27 mouse cellular contexts compared by ENCODE assay signal in genomic region chr6:88644786-88645185, GRCm38 (mm10). TPM values are rescaled to one million over a fixed set of nuclear protein-coding genes. Genes with fewer than 3 reads are reported as not detected.
"Had no signal": no experiment of that assay in that cellular context is flagged by ENCODE, and none has a peak within 500 bp of the region (broad histone marks: within the 10 kb centered on the region; RNA-seq: fewer than 3 reads in every experiment).

No protein-coding gene starts in this region.

- H3K9me3 ChIP-seq: heart, embryonic 13.5 days; heart, embryonic 15.5 days; hindbrain, embryonic 13.5 days; hindbrain, embryonic 15.5 days; intestine, embryonic 15.5 days; kidney, embryonic 15.5 days; limb, embryonic 13.5 days; limb, embryonic 15.5 days; liver, embryonic 12.5 days had no signal

- H3K36me3 ChIP-seq: heart, embryonic 13.5 days; heart, embryonic 15.5 days; hindbrain, embryonic 13.5 days; hindbrain, embryonic 15.5 days; intestine, embryonic 15.5 days; kidney, embryonic 15.5 days; limb, embryonic 13.5 days; limb, embryonic 15.5 days; liver, embryonic 12.5 days had no signal

- H3K4me1 ChIP-seq: intestine, embryonic 15.5 days; limb, embryonic 15.5 days had no signal

- H3K9ac ChIP-seq: heart, embryonic 13.5 days; heart, embryonic 15.5 days; hindbrain, embryonic 13.5 days; hindbrain, embryonic 15.5 days; intestine, embryonic 15.5 days; kidney, embryonic 15.5 days; limb, embryonic 13.5 days; limb, embryonic 15.5 days; liver, embryonic 12.5 days; liver, embryonic 14.5 days had no signal

- DNase-seq: gastrocnemius, postnatal 14 days; gastrocnemius, postnatal 36 days; heart, adult 2 months; heart, postnatal 14 days; heart, postnatal 36 days; kidney, adult 11 months; kidney, adult 2 months; kidney, adult 9 months; kidney, postnatal 14 days; kidney, postnatal 36 days; layer of hippocampus, adult 9-11 months; layer of hippocampus, postnatal 36 days; left cerebral cortex, postnatal 4 days had no signal

- H3K27ac ChIP-seq: heart, adult 2 months; heart, embryonic 13.5 days; heart, embryonic 15.5 days; hindbrain, embryonic 13.5 days; hindbrain, embryonic 15.5 days; hindbrain, postnatal 0 days; intestine, embryonic 15.5 days; kidney, embryonic 15.5 days; kidney, postnatal 0 days; limb, embryonic 13.5 days; limb, embryonic 15.5 days; liver, embryonic 12.5 days; liver, embryonic 14.5 days had no signal

- H3K4me2 ChIP-seq: heart, embryonic 13.5 days; heart, embryonic 15.5 days; hindbrain, embryonic 13.5 days; hindbrain, embryonic 15.5 days; intestine, embryonic 15.5 days; kidney, embryonic 15.5 days; limb, embryonic 13.5 days; limb, embryonic 15.5 days; liver, embryonic 12.5 days had no signal

- H3K4me3 ChIP-seq: heart, adult 2 months; heart, embryonic 13.5 days; heart, embryonic 15.5 days; hindbrain, embryonic 13.5 days; hindbrain, embryonic 15.5 days; intestine, embryonic 15.5 days; kidney, embryonic 15.5 days; limb, embryonic 13.5 days; limb, embryonic 15.5 days; liver, embryonic 12.5 days had no signal

- ATAC-seq: hindbrain, postnatal 0 days; intestine, embryonic 15.5 days; liver, embryonic 12.5 days had no signal

- H3K27me3 ChIP-seq: heart, embryonic 13.5 days; heart, embryonic 15.5 days; hindbrain, embryonic 13.5 days; hindbrain, embryonic 15.5 days; intestine, embryonic 15.5 days; kidney, embryonic 15.5 days; limb, embryonic 13.5 days; limb, embryonic 15.5 days; liver, embryonic 12.5 days had no signal

RNA-seq across cellular contexts. Expression of gene Kbtbd12, which starts 7.0 kb away (rescaled TPM):
- polyA plus RNA-seq: hindbrain, embryonic 11.5 days; kidney, postnatal 0 days; limb, embryonic 11.5 days had no signal
